Mouse (Mus musculus): ENCODE measurements at regions not wholly inside any gene's neighbourhood (a gene's known extent, or its start where the extent isn't known, plus 50 kb on each side); places are given as distances from the start of the nearest gene placed in this dataset.

- TF ChIP-seq CTCF (IDR thresholded peaks at IDR 0.05; ENCODE audit: insufficient read depth, low read depth, low read length) (no peak), POLR2A (IDR thresholded peaks at IDR 0.05; ENCODE audit: insufficient read depth, low read depth, low read length) (no peak)
These were observed 157.0 kb upstream of the Gm4791 start for GRCm38 (mm10) chr9:46841571-46841970.

Data from olfactory bulb, adult 2 months (tissue).